Mouse (Mus musculus) ES-Bruce4 (cell line): ENCODE data around the gene Stx2. TPM values are rescaled to one million over a fixed set of nuclear protein-coding genes. Genes with fewer than 3 reads are reported as not detected.
A peak's percentile ranks its signal among the peaks of the same experiment; 100 is the strongest.

Experiments used
- H3K27ac ChIP-seq: 2 replicates; pipeline ENCODE4 v1.5.1; 2012; ENCODE audit warnings: low read length, inconsistent platforms; ENCODE audit not compliant: insufficient read depth
- H3K27me3 ChIP-seq: 2 replicates; pipeline ENCODE4 v1.6.1; 2012; ENCODE audit warnings: mild to moderate bottlenecking, low read length, inconsistent platforms; ENCODE audit not compliant: control insufficient read depth, poor library complexity, insufficient read depth, severe bottlenecking
- H3K36me3 ChIP-seq: 2 replicates; pipeline ENCODE4 v1.6.1; 2012; ENCODE audit warnings: inconsistent platforms, mild to moderate bottlenecking, low read length, moderate library complexity; ENCODE audit not compliant: control insufficient read depth, poor library complexity, insufficient read depth, severe bottlenecking
- H3K4me1 ChIP-seq: one replicate; pipeline ENCODE4 v1.8.1; 2011; ENCODE audit warnings: low read length; ENCODE audit not compliant: control insufficient read depth, insufficient read depth
- H3K4me3 ChIP-seq: 2 replicates; pipeline ENCODE4 v1.5.1; 2011; ENCODE audit warnings: low read depth, mild to moderate bottlenecking, low read length
- H3K9ac ChIP-seq: 2 replicates; pipeline ENCODE4 v1.6.1; 2012; ENCODE audit warnings: low read depth, mild to moderate bottlenecking, inconsistent platforms; ENCODE audit not compliant: poor library complexity, severe bottlenecking
- H3K9me3 ChIP-seq: replicated peaks from 2 replicates; pipeline ENCODE4 v1.6.1; 2012; ENCODE audit warnings: mild to moderate bottlenecking, low read length, inconsistent platforms; ENCODE audit not compliant: control insufficient read depth, poor library complexity, insufficient read depth, severe bottlenecking
- CTCF ChIP-seq: IDR thresholded peaks from one replicate; pipeline ENCODE4 v1.8.1; 2011; ENCODE audit warnings: low read depth, low read length
- EP300 ChIP-seq: IDR thresholded peaks from 2 replicates; pipeline ENCODE4 v1.6.1; 2011; ENCODE audit warnings: low read depth, low read length; ENCODE audit not compliant: insufficient read depth
- POLR2A ChIP-seq: IDR thresholded peaks from one replicate; pipeline ENCODE4 v1.8.1; 2011; ENCODE audit warnings: low read length; ENCODE audit not compliant: insufficient read depth
- polyA plus RNA-seq: library from polyadenylated mRNA; stranded (reverse); fragments of >200 nt; gene quantifications from 2 replicates; pipeline ENCODE4 v1.2.4, GENCODE M21; 2011; ENCODE audit warnings: low read depth; ENCODE audit not compliant: missing spikeins, insufficient read depth, insufficient read length

Gene Stx2
- polyA plus RNA-seq, 1 experiment: 25.9 TPM

DNA sequence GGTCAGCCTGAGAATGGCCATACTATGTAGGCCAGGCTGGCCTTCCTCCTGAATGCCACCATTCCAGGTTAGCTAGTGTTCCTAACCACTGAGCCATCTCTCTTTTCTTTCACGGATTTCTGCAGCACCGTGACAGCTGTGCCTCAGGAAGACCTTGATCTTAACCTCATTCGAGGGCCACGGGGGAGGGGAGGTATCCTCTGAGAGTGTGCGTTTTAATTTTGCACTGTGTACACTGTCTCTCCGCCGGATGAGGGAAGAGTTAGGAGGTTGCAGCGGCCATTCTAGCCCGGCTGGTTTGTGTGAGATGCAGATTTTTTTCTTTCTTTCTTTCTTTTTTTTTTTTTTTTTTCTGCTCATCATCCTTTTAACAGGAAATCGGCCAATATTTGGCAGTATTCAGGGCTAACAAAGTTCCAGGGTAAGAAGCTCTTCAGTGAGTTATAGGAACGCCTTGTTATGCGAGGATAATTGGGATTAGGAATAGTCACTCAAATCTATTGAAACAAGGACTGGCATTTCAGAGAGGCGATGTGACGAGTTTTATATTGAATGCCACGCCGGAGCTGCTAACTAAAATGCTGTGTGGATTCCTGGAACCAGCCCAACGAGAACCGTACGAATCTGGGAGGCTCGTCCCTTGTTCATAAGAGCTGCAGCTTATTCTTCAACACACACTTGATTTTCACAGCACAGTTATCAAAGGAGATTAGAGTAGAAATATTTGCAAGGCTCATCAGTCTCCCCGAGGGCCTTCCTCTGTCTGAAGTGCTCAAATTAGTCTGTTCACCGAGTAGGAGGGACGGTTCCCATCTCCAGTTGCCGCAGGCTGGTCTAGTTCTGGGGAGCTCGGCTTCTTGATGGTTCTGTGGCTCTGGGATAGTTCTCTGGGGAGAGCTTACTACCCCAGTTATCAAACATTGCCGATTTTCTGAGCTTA lies 37.5 kb upstream of the Stx2 start:
- Histone ChIP-seq H3K9ac (no peak overlapping the region), H3K36me3 (no peaks in the 10 kb centered on the region), H3K9me3 (no peaks in the 10 kb centered on the region), H3K27me3 (no peaks in the 10 kb centered on the region), H3K4me3 (no peak overlapping the region), H3K27ac (no peak overlapping the region), H3K4me1 (no peaks in the 10 kb centered on the region)
- TF ChIP-seq EP300: no peak
- TF ChIP-seq POLR2A: no peak
- TF ChIP-seq CTCF: no peak

DNA sequence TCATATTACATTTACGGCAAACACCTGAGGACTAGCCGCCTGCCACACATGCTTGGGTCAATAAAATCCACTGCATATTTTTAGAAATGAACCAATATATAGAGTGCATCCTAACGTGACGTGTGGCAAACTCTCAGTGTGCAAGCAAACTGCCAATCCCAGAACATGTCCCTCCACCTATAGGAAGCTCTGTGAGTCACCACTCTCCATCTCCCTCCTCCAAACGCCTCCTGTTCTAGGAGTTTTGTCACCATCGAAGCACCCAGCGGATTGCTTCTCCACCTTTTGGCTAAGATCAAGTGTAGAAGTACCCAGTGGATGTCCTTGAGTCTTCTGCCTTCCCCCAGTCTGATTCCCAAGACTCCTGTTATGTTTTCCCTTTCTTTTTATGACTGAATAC lies 29.4 kb upstream of the Stx2 start:
- Histone ChIP-seq H3K4me1 (no peaks in the 10 kb centered on the region), H3K27me3 (no peaks in the 10 kb centered on the region), H3K36me3 (no peaks in the 10 kb centered on the region), H3K9ac (no peak overlapping the region), H3K27ac (no peak overlapping the region), H3K4me3 (no peak overlapping the region), H3K9me3 (no peaks in the 10 kb centered on the region)
- TF ChIP-seq CTCF (no peak), POLR2A (no peak), EP300 (no peak)

DNA sequence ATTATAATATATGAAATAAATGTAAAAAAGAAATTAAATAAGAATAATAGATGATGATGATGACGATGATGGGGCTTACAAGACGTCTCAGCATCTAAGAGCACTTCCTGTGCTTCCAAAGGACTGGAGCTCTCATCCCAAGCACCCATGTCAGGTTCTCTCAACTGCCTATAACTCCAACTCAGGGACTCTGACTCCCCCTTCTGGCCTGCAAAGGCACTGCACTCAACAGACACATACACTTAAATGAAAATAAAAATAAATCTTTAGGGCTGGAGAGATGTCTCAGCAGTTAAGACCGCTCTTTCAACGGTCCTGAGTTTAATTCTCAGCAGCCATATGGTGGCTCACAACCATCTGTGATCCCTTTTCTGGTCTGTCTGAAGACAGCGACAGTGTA lies 28.3 kb upstream of the Stx2 start:
- Histone ChIP-seq H3K27me3 (no peaks in the 10 kb centered on the region), H3K27ac (no peak overlapping the region), H3K36me3 (no peaks in the 10 kb centered on the region), H3K4me1 (no peaks in the 10 kb centered on the region), H3K4me3 (no peak overlapping the region), H3K9me3 (no peaks in the 10 kb centered on the region), H3K9ac (no peak overlapping the region)
- TF ChIP-seq POLR2A: no peak
- peak; percentile 29 for TF ChIP-seq CTCF
- TF ChIP-seq EP300: no peak

DNA sequence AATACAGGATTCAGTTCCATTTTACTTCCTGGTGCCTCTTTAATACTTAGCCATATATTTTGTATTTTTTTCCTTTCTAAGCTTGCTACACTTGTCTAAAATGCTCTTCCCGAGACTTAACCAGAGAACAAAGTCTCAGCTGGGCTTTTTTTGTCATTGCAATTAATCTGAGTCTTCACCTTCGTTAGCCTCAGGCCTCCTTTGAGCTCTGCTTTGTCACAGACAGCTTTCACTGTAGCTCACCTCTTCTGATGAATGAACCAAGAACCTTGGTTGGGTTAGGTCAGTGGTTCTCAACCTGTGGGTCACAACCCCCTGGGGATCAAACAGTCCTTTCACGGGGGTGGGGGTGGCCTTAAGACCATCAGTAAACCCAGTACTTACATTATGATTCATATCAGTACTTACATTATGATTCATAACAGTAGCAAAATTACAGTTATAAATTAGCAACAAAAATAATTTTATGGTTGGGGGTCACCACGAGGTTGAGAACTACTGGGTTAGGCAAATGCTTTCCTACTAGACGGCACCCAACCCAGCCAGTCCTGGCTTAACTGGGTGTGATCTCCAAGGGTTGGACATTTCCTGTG lies 20.9 kb upstream of the Stx2 start:
- no peak overlapping the region for H3K4me3 ChIP-seq
- H3K9me3 ChIP-seq: no peaks in the 10 kb centered on the region
- no peak overlapping the region for H3K27ac ChIP-seq

DNA sequence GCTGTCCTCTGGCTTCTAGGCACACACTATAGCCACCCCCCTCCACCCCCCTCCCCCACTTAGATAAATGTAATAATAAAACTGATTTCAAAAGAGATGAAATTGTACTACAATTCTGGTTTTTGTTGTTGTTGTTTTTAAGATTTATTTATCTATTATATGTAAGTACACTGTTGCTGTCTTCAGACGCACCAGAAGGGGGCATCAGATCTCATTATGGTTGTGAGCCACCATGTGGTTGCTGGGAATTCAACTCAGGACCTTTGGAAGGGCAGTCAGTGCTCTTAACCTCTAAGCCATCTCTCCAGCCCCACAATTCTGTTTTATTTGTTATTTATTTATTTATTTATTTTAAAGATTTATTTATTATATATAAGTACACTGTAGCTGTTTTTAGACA lies 18.3 kb upstream of the Stx2 start:
- TF ChIP-seq CTCF (no peak), EP300 (no peak), POLR2A (no peak)
- H3K27ac ChIP-seq: no peak overlapping the region
- H3K4me1 ChIP-seq: peaks cover 4% of the 10 kb centered on the region
- H3K9me3 ChIP-seq: no peaks in the 10 kb centered on the region
- peaks cover 29% of the 10 kb centered on the region for H3K36me3 ChIP-seq
- no peaks in the 10 kb centered on the region for H3K27me3 ChIP-seq
- no peak overlapping the region for H3K9ac ChIP-seq
- no peak overlapping the region for H3K4me3 ChIP-seq

More for the DNA sequence above, 20.9 kb upstream of the Stx2 start:
- no peak overlapping the region for H3K9ac ChIP-seq
- H3K36me3 ChIP-seq: peaks cover 12% of the 10 kb centered on the region
- no peaks in the 10 kb centered on the region for H3K27me3 ChIP-seq
- TF ChIP-seq POLR2A (no peak), EP300 (no peak), CTCF (no peak)
- peaks cover 4% of the 10 kb centered on the region for H3K4me1 ChIP-seq

DNA sequence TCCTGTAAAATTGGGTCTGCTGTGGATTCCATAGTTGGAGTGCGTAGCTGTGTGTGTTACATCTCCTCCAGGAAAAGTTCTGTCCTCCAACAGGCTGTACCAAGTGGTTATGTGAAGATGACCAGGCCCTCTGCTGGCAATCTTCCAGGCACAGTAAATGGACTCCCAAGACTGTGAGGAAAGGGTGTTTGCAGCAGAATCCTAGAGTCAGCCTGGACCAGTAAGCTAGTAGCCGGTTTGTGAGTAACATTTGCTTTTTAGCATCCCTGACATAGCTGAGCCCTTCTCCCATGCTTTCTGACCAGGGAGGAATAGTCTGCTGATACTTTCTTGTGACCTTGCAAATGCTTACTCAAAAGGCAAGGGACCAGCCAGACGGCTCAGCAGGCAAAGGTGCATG lies 17.8 kb upstream of the Stx2 start:
- peaks cover 34% of the 10 kb centered on the region for H3K36me3 ChIP-seq
- H3K4me3 ChIP-seq: no peak overlapping the region
- H3K27me3 ChIP-seq: no peaks in the 10 kb centered on the region
- TF ChIP-seq EP300: no peak
- TF ChIP-seq CTCF: no peak
- no peak for TF ChIP-seq POLR2A
- H3K9me3 ChIP-seq: no peaks in the 10 kb centered on the region
- H3K27ac ChIP-seq: no peak overlapping the region
- no peak overlapping the region for H3K9ac ChIP-seq
- peaks cover 4% of the 10 kb centered on the region for H3K4me1 ChIP-seq
